Mouse (Mus musculus) Patski (cell line): ENCODE results near the gene Cntn6. TPM values are rescaled to one million over a fixed set of nuclear protein-coding genes. Genes with fewer than 3 reads are reported as not detected.

ENCODE experiments used
- ATAC-seq: fragments of 100-300 bp; one replicate; pipeline ENCODE4 v1.8.0; 2021
- CTCF ChIA-PET: fragments of 350-600 bp; sonication (Branson Sonifier 250); formaldehyde crosslinking; loops from one replicate; lab custom pipeline; 2022; ENCODE audit warnings: inconsistent platforms; lab: Charles Lee
- POLR2A ChIA-PET: fragments of 350-600 bp; sonication (Branson Sonifier 250); formaldehyde crosslinking; loops from one replicate; lab custom pipeline; 2022; ENCODE audit warnings: antibody characterized with exemption, inconsistent platforms; lab: Charles Lee
- DNase-seq: peaks from one replicate; pipeline ENCODE4 v3.0.0-alpha.2; 2011; ENCODE audit warnings: low read depth, low spot score
- H3K27me3 ChIP-seq: fragments of 371-371 bp; one replicate; pipeline ENCODE4 v1.5.1; 2021
- CTCF ChIP-seq: fragments of 100-300 bp; IDR thresholded peaks from one replicate; pipeline ENCODE4 v1.5.1; 2021
- in situ Hi-C: fragments of 300-500 bp; cut with MboI; formaldehyde crosslinking; loops from 3 replicates; pipeline ENCODE4 v1.11.1; 2018; ENCODE audit warnings: low pct_unique_long_range_greater_than_20kb, mixed read lengths
- polyA plus RNA-seq: library from polyadenylated mRNA; unstranded; gene quantifications from one replicate; pipeline ENCODE4 v1.2.3, GENCODE M21; 2021

Cntn6 gene
- not detected for polyA plus RNA-seq

DNA sequence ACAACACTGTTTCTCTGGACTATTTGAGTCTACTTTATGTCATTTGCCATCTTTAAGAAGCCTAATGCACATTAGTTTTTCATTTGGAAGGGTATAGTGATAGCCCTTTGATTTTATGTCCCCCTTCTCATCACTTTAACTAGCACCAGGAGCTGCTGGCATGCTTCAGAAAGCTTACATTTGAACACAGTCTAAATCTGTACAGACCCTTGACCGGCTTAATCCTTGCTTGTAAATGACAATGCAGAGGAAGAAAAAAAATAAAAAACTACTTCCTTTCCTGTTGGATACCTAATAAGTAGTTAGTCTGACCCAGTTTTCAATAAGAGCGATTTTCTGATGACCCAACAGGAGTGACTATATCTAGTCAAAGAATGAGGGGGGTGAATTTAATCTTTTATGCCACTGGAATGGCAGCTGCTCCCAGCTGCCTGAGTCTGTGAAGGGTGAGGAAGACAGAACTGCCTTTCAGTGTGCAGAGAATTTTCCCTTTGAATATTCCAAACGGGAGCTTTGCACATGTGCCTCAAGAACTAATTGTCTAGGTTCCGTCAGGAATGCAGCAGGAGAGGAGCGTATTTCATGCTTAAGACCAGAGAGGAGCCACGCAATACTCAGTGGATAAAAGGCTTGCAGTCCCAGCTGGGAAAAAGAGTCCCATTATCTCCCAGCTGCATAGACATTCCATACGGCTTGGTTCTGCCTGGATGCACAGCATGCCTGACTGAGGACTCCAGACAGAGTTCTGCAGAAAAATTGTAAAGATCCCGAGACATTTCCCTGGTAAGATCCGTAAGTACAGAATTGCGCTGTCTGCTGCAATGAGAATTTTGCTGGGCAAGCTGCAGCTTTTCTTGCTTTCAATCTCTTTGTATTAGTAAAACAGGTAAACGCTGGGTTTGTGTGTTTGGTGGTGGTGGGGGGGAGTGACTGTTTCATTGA is at the start of gene Cntn6:
TSS of gene Cntn6 (plus strand) at position 301 of the 942 bp plus-strand sequence.
- DNase-seq (no peak), ATAC-seq (no peak)
- in situ Hi-C loops, result no loop called here

DNA sequence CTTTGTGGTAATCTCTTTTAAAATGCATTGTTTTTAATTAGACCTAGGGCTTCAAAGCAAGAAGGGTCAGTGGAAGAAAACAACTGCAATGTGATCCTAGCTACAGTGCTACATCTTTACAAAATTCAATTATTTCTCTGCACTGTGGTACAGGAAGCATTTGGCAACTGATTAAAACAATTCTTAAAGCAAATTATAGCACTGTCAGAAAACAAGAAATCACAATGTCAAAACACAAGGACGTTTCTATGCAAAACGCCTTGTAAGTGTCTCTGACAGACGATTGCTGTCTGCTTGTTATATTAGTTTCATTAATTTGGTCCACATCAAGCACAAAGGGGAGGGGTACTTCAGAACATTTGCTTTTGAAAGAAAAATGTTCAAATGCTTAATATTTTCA is 48.9 kb upstream of the Cntn6 start:
- ChIA-PET POLR2A (no interaction called here), CTCF (no interaction called here)
- ATAC-seq (no peak), DNase-seq (no peak)
- TF ChIP-seq CTCF, result no peak
- in situ Hi-C loops, result no loop called here
- H3K27me3 ChIP-seq, result no peaks in the 10 kb centered on the region

More for the DNA sequence above, at the start of gene Cntn6:
- no peak for TF ChIP-seq CTCF
- no peaks in the 10 kb centered on the region for H3K27me3 ChIP-seq
- POLR2A ChIA-PET, result no interaction called here
- CTCF ChIA-PET, result no interaction called here

DNA sequence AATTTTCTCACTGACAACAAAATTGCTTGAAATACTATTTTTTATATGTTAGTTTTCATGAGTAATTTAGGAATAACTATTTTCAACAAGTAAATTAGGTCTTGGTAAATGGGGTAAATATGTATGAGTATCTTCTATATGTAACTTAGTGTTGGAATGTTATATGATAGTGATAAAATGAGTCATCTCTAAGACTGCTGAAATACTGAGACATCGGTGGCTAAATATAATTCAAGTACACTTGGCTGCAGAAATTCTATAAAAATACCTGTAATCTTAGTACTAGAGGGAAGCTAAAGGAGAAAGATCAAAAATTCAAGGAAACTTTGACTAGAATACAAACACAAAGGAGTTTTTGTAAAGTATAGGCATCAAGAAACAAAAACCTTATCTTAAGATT is 21.9 kb upstream of the Cntn6 start:
- CTCF ChIA-PET, result no interaction called here

DNA sequence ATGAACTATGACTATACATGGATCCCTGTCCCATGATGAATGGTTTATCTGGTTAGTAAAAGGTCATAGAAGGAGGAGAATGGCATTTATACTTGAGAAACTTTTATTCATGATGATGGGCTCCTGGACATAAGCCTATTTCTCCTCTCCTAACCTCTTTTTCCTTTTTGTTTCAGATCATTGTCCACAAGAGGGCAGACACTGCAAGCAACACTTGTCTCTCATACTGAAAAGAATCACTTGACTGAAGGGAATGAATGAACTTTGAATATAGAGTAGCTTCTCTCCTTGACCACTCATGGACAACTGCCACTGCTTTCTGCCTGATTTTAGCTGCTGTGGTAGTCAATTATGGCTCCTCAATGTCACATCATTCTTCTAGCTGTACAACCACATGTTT is 13.3 kb upstream of the Cntn6 start:
- no peak for DNase-seq
- no peak for ATAC-seq

More for the DNA sequence above, 21.9 kb upstream of the Cntn6 start:
- no peaks in the 10 kb centered on the region for H3K27me3 ChIP-seq
- in situ Hi-C loops, result no loop called here
- ATAC-seq (no peak), DNase-seq (no peak)
- POLR2A ChIA-PET, result no interaction called here
- TF ChIP-seq CTCF, result no peak

DNA sequence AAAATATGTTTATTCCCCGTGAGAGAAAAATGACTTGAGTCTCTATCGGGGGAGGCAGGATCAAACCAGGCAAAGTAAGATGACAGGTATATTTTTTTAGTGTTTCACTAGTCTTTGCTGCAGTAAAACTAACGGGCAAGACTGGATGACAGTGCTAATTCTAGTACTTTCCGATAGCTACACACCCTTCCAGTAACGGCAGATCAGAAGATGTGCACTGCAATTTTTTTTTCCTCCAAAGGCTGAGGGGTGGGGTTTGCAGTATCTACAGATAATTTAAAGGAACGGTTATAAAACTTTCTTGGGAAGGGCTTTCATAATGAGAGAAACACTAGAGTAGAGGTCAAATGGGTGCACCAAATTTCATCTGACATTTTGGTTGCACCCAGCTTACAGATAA is 869 bp downstream of the Cntn6 start:
- DNase-seq (no peak), ATAC-seq (no peak)
- no peaks in the 10 kb centered on the region for H3K27me3 ChIP-seq
- in situ Hi-C loops, result no loop called here
- TF ChIP-seq CTCF, result no peak
- ChIA-PET POLR2A (no interaction called here), CTCF (no interaction called here)

More for the DNA sequence above, 13.3 kb upstream of the Cntn6 start:
- CTCF ChIA-PET, result interaction anchor here (0.6 to 0.9 kb wide), 2 partner anchors 8 to 85 kb away, joined by 3 read pairs; no protein-coding TSS in a partner anchor
- POLR2A ChIA-PET, result no interaction called here
- peaks cover 3% of the 10 kb centered on the region for H3K27me3 ChIP-seq
- TF ChIP-seq CTCF, result no peak
- in situ Hi-C loops, result no loop called here

DNA sequence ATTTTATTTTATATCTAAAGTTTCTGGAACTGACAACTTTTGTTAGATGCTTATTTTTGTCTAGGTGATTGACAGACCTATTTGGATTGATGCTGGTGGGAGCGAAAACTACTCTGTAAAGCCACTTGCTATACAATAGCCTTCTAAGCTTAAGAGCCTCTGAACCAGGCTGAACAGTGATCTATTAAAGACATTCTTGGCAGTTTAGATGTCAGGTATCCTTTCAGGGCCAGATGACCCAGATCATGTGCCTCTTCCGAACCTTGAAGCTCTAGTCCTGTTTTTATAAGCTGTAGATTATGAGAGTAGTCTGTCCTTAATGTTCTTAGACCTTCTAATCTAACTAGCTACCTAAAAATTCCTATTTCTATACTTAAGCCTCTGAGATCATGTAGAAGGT is 3.2 kb downstream of the Cntn6 start:
- ATAC-seq (no peak), DNase-seq (no peak)
- in situ Hi-C loops, result no loop called here
- H3K27me3 ChIP-seq, result no peaks in the 10 kb centered on the region
- no peak for TF ChIP-seq CTCF
- ChIA-PET POLR2A (no interaction called here), CTCF (no interaction called here)

DNA sequence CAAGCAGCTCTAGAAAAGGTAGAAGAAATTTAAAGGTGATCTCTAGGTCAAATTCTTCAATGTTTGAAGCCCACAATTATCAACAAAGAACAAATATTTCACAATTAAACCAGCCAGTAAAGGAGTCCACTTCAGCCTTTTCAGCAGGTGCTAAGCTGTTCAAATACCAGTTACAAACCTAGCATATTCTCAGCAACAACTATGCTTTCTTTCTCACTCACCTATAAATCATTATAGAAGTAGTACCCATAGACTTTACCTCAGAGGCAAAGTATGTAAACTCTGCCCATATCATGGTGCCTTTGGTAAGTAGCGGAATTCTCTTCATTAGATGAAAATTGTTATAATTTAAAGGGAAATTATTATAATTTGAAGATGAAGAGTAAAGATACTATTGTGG is 71.4 kb downstream of the Cntn6 start:
- ATAC-seq (no peak), DNase-seq (no peak)
- in situ Hi-C loops, result no loop called here
- no peaks in the 10 kb centered on the region for H3K27me3 ChIP-seq
- POLR2A ChIA-PET, result no interaction called here
- TF ChIP-seq CTCF, result no peak
- CTCF ChIA-PET, result no interaction called here

DNA sequence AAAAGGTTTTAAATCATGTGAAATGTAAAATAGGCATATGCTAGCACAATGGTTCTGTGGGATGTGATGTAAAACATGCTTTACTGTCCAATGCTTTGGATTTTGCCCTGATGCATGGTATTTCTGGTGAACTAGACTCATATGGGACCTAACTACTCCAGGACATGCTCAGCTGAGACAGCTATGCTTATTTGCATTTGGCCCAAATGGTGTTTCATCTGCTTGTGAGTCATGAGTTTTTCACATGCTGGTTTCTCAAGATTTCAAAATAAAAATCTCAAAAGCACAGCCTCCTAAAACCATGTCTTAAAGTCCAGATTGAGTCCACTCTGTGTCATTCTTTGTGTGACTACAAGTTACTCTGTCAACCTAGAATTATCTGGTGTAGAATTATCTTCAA is 77.0 kb downstream of the Cntn6 start:
- no peak for ATAC-seq
- no peak for DNase-seq
- ChIA-PET CTCF (no interaction called here), POLR2A (no interaction called here)
- TF ChIP-seq CTCF, result no peak
- no peaks in the 10 kb centered on the region for H3K27me3 ChIP-seq
- in situ Hi-C loops, result no loop called here

DNA sequence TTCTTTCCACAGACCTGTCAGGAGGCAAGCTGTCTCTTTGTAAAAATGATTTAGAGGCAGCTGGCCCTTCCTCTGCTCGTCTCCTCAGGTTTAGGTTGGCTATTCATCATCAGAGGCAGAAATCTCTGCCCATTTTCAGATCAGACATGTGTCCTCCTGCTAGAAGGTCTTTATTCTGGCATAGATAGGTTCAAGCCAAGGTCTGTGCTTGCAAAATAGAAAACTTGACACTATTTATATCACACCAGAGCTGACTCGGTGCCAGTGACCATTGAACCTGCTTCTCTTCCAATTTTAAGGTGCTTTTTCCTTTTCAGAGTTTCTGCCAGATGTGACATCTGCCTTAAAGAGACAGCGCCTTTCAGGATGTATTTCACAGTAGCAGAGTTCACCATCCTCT is 95.4 kb downstream of the Cntn6 start:
- no peak for ATAC-seq
- in situ Hi-C loops, result no loop called here
- POLR2A ChIA-PET, result no interaction called here
- CTCF ChIA-PET, result no interaction called here
- no peak for TF ChIP-seq CTCF
- DNase-seq, result no peak
- H3K27me3 ChIP-seq, result no peaks in the 10 kb centered on the region

DNA sequence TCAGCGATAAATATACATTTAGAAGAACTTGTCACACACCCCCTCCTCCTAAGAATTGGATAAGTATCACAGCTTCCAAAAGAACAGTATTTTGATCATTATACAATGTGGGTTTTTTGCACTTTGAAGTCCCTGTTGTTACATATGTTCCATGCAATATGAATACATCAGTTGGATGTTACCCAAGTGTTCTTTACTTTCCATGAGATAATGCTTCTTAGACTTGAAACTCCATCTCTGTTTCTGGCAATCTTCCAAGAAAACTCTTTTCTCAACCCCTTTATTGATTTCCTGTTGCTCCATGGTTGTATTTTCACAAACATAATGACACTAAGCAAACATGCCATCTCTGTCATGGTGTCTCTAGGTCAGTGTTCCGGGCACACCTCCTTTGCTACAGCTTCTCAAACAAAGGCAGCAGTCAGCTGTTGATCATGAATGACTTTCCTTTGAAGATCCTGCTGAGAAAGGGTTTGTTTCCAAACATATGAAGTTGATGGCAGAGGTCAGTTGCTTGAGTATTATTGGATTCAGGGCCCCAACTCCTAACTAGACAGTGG is 108.3 kb downstream of the Cntn6 start:
- POLR2A ChIA-PET, result no interaction called here
- CTCF ChIA-PET, result no interaction called here
- in situ Hi-C loops, result no loop called here
- DNase-seq, result no peak
- no peak for ATAC-seq
- H3K27me3 ChIP-seq, result no peaks in the 10 kb centered on the region
- TF ChIP-seq CTCF, result no peak

DNA sequence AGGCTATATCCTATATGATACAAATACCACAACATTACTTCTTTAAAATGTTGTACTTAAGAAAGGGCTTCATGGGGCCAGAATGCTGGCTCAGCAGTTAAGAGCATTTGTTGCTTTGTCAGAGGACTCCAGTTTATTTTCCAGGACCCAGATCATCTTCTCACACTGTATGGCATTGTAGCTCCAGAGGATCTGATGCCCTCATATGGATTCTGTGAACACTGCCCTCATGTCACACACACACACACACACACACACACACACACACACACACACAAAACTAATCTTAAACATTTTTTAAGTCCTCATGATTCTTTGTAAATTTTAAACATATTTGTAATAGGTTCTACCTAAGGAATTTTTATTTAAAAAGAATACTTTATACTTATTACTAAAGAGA is 110.3 kb downstream of the Cntn6 start:
- TF ChIP-seq CTCF, result no peak
- DNase-seq (no peak), ATAC-seq (no peak)
- ChIA-PET POLR2A (no interaction called here), CTCF (no interaction called here)
- in situ Hi-C loops, result no loop called here
- H3K27me3 ChIP-seq, result no peaks in the 10 kb centered on the region
